Mouse (Mus musculus) layer of hippocampus, adult 8-10 months (tissue): ENCODE measurements around the gene Arhgap22. TPM values are rescaled to one million over a fixed set of nuclear protein-coding genes. Genes with fewer than 3 reads are reported as not detected.

Source experiments
- DNase-seq, 2 experiments: peaks; one replicate each; pipeline ENCODE4 v3.0.0; 2022; ENCODE audit warnings: low spot score in 2 of 2
- total RNA-seq, 4 experiments: library from RNA; stranded (reverse); gene quantifications; 2 replicates each; pipeline ENCODE4 v1.2.4; 2022

The Arhgap22 gene
- total RNA-seq, 4 experiments from 2014 or later = 9.9 to 16.9 (median 12.6) TPM

DNA sequence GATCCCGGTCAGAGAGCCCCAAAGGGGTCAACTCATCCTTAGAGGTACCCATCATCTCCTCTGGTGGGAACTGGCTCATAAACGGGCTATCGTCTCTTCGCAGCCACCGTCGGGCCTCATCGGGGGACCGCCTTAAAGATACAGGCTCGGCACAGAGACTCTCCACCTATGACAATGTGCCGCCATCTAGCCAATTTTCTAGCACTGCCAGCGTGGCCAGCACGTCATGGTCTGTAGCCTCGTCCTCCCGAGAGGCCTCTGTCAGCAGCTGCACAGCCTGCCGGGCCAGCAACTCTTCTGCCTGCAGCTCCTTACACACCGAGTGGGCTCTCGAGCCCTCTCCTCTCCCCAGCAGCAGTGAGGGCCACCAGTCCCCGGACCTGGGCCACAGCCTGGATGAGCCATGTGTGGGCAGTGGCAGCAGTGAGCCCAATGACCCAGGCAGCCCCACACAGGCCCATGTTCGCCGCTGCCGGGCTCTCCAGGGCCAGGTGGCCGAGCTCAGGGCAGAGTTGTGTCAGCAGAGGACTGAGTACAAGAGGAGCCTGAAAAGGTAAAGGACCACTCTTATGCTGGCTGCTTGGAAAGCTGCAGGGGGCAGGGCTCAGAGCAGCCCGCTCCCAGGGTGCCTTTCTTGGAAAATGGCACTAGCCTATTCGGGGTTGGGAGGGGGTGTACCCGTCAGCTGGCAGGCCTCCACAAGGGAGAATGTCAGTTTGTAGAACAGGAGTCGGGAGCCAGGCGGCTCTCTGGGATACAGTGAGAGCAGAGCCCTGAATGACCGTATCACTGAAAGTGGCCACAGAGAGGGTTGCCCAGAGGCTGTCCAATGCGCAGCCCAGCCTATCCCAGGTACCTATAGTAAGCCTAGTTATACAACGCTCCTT, 153.3 kb downstream of the Arhgap22 start:
- no peak for DNase-seq

DNA sequence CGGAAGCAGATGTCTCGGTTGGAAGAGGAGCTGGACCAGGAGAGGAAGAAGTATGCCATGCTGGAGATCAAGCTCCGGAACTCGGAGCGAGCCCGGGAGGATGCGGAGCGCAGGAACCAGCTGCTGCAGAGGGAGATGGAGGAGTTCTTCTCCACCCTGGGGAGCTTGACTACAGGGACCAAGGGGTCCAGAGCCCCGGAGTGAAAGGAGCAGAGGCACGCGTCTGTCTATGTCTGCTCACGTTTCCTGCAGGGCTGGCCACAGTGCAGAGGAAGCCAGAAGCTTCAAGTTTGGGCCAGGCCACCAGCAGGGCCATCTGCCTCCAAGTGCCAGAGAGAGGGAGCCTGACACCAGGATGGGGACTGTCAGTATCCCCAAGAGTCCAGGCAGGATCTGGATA, 155.5 kb downstream of the Arhgap22 start:
- no peak for DNase-seq

DNA sequence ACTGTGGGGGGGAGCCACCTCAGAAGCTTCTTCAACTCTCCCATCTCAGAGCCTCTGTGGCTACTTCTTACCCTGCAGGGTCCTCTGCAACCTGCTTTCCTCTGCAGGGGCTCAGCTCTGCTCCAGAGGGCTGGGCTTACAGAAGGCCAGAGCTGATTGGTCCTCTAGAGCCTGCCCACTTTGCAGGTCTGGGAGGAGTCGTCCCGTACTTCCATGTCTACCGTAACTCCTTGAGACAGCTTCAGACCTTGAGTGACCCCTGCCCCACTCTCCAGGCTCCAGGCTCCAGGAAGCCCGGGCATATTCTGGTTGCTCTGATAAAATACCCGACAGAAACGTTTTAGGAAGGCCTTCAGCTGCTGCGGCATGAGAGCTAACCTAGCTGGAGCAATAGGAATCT, 156.2 kb downstream of the Arhgap22 start:
- no peak for DNase-seq

DNA sequence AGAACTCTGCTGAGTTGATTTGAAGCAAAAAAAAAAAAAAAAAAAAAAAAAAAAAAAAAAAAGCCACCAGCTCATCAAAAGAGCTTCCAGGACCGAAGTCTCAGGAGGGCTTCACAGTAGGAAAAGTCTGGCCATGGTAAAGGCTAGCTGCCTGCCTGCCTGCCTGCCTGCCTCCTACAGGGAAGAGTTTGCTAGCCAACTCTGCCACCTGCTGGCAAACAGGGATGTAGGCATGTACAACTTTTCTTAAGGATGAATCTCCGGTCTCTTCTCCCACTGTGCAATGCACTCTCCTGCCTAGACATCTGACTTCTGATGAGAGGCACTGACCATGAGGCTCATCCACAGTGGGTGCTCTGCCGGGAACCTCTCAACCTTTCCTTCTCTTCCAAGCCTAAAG, 157.4 kb downstream of the Arhgap22 start:
- DNase-seq = peak; percentile 63 to 67

DNA sequence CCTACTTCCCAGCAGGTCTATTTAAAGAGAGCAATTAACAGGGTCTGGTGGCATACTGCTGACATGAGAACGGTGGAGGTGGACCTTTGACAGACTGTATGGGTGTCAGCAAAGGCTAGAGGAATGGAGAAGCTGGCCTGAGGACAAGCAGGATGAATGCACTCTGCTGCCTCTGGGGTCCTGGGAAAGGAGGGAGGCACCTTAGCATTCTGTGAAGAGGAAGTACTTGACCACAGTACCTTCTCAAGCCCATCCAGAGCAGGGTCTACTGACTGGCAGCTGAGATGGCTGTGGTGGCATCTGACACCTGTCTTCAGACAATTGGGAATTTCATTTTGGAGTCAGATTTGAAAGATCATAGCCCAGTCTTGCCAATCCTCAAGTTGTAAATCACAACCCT, 159.4 kb downstream of the Arhgap22 start:
- DNase-seq = no peak

DNA sequence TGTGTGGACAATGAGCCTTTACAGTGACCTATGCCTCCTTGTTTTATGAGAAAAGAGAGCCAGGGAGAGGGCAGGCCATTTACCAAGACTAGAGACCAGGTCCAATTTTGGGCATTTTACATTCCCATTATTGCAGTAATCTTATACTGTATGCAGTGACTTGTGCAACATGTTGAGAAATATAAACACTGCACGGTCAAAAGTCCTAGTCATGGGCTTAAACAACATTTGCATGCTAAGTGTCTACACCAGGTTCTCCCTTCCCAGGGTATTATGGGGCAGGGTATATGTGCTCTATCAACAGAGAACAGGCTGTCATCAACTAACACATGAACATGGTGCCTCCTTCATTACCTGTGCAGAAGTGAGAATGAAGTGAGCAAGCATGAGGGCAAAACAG, 160.3 kb downstream of the Arhgap22 start:
- no peak for DNase-seq

DNA sequence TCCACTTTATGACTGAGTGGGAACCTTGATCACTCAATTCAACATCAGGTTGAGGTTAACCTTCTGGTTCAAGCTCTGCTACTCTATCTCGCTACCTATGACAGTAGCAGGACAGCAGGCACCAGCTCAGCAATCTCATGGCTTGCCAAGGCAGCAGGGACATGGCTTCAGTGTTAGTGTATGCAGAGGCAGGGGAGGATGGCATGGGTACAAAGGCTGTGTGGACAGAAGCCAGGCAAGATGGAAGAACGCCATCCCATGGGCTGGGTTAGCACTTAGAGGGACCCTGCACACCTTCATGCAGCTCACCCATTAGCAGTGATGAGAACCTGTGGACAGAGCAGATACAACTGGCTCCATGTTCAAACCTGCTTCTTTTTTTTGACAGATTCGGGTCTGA, 163.4 kb downstream of the Arhgap22 start:
- no peak for DNase-seq

DNA sequence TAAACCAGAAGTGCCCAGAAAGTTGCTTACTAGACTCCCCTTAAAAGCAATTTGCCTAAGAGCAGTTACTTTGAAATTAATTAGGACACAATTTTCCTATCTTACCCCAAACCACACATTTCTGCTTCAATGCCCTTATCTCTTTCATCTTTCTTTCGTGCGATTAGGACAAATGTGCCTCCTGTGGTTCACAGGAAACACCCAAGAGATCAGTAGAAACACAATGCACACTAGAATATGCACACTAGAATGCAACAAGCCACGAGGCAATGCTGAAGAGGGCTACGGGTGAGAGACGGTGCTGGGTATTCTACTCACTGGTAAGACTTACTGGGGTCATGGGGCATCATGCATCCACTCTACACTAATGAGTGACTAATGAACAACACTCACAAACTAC, 164.9 kb downstream of the Arhgap22 start:
- no peak for DNase-seq

DNA sequence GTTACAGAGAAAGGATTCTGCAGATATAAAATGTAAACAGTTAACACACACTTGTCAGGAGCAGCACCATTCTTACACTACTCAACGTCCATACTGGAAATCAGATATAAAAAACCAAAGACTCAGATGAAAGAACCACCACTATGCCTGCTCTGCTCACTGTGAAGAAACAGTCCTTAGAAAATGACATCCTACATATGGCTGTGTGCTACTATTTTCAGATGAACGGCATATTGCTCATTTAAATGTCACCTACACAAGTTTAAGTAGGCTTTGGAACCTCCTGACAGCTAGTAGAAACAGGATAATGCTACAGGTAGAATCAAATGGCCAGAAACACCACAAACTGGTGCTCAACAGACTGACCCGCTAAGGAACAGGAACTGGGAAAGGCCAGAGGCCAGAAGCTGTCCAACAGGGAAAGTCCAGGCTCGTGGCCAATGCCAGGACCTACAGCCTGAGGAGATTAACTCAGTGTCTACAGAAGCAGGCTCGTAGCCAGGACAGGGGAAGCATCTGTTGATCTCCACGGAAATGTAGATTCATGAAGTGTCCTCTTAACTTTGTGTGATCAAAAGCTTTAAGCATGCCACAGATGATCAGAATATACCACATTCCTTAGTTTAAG, 167.1 kb downstream of the Arhgap22 start:
- DNase-seq = no peak

DNA sequence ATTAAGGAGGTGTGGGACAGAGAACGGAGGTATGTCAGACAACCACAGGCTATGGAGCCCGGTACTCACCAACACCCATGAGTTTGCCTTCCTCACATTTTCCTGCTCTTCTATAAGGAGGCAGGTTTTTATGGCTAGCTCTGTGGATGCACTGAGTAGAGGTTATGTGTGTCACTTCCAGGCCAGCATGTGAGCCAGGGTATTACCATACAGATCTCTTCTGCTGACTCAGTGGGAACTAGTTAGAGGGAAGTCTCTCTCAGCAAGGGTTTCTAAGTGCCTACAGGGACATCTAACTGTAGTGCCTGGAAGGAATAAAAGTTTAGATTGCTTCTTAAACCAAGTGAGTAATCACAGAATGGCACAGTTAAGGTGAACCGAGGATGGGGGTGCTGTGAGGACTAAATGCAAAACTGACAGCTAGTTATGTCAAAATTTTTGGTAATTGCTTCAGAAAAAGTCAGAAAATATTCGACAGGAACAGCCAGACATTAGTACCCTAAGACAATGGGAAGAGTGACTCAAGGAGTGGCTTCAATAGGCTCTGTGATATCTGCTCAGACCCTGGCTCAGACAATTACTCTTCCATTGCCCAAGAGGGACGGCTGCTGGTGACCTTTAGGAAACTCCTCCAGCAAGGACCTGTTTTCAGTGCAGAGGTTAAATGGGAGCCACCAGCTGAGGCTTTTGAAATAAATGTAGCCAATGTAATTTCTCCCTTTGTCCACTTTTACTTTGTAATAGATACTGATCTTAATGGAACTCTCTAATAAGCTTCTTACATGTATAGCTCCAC, 184.4 kb downstream of the Arhgap22 start:
- no peak for DNase-seq

DNA sequence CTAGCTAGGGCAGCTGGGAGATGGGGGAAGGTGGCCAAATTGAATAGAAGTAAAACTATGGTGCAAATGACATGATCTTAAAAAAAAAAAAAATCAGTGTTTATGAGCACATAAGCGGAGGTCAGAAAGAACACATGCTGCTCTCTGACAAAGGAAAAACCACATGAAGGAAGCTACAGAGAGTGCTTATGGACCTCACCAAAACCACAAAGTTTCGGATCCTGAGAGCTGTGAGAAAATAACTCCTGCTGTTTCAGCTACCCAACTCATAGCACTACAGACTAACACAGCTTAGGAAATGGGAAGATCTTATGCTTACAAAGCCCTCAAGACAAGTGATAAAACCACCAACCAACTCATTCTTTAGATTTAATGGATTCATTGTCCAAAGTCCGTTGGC, 186.2 kb downstream of the Arhgap22 start:
- no peak for DNase-seq

DNA sequence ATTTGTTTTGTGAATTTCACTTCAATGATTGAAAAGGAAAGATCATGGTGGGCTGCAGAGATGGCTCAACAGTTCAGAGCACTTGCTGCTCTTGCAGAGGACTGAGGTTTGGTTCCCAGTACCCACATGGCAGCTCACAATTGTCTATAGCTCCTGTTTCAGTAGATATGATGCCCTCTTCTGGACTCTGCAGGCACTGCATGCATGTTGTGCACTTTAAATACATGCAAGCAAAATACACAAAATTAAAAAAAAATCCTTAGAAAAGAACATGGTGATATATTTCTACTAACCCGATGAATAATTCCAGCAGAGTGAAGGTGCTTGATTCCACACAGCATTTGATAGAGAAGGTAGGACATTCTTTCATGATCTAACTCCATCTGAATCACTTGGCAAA, 188.5 kb downstream of the Arhgap22 start:
- no peak for DNase-seq

DNA sequence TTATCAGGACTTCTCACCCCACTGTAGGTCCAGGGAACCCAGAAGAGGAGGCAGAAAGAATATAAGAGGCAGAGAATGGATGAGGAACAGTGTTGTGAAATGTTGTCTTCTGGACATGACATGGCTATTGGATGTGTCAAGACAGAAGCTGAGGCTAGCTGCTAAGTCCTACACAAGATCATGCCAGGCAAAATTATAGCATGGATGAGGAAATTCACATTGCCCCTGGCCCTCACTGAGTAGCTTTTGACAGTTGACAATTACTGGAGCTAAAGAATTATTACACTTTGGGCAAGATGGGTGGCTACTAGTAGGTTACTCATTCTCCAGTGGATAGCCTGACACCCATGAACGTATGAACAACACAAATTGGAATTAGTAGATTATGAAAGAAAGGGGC, 201.9 kb downstream of the Arhgap22 start:
- DNase-seq = no peak

DNA sequence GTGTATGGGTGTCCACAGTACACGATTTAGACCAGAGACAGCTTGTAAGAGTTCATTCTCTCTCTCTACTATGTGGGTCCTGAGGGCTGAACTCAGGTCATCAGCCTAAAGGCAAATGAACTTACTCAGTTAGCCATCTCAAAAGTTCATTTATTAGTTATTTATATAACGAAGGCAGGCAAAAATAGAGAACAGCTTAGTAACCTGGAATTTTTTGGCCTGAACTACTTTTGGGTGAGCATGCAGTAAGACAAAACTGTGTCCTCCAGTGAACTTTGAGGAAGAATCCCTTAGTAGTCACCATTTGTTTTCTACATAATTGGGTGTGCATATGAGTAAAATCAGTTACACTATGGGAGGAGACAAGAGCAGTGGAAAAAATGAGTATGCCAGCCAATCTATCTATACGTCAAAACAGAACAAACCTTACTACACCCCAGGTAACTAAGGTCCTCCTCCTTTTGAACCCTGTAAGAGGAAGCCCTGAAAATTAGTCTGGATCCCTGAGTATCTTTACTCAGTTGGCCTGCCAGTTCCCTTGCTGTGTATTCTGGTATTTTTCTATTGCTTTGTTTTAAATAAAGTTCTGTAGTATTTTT, 204.6 kb downstream of the Arhgap22 start:
- no peak for DNase-seq

Other genes with a start within 250 kb of the Arhgap22 start
- under 1 TPM; 0.20 to 0.76 (median 0.40) TPM for gene Lrrc18, start 222.6 kb upstream of the Arhgap22 start, total RNA-seq
- gene Wdfy4, start 28.5 kb upstream of the Arhgap22 start, total RNA-seq = 1 to 10 TPM; 1.6 to 6.6 (median 4.7) TPM
- 10 to 100 TPM; 75.6 to 93.1 (median 84.1) TPM for gene Mapk8, start 233.1 kb downstream of the Arhgap22 start, total RNA-seq